Mouse (Mus musculus) heart, adult 8-10 months (tissue): ENCODE results near the gene Hoxd8. TPM values are rescaled to one million over a fixed set of nuclear protein-coding genes. Genes with fewer than 3 reads are reported as not detected.

Experiments used
- DNase-seq: peaks from one replicate; pipeline ENCODE4 v3.0.0; 2022; ENCODE audit warnings: low spot score
- total RNA-seq, 4 experiments: library from RNA; stranded (reverse); gene quantifications; 2 replicates each; pipeline ENCODE4 v1.2.4; 2022

Gene Hoxd8
- total RNA-seq = 1 to 10 TPM in 1 of 4 experiments, under 1 TPM in 3; 0.53 to 1.5 (median 0.76) TPM

GRCm38 (mm10) chr2:74704393-74704998 is at the start of gene Hoxd8:
TSS of gene Hoxd8 (plus strand) at chr2:74704615.
- DNase-seq = no peak

- DNase-seq = no peak
Measured at GRCm38 (mm10) chr2:74654743-74655419, 49.5 kb upstream of the Hoxd8 start.

- no peak for DNase-seq
Measured at GRCm38 (mm10) chr2:74655420-74655781, 49.0 kb upstream of the Hoxd8 start.

GRCm38 (mm10) chr2:74655821-74656631 is 48.4 kb upstream of the Hoxd8 start:
- DNase-seq = no peak

GRCm38 (mm10) chr2:74656632-74657021 is 47.8 kb upstream of the Hoxd8 start:
- no peak for DNase-seq

GRCm38 (mm10) chr2:74657251-74658023 is 47.0 kb upstream of the Hoxd8 start:
- DNase-seq = no peak

GRCm38 (mm10) chr2:74658024-74658666 is 46.3 kb upstream of the Hoxd8 start:
- no peak for DNase-seq

- DNase-seq = no peak
Measured at GRCm38 (mm10) chr2:74658667-74659371, 45.6 kb upstream of the Hoxd8 start.

- DNase-seq = no peak
Measured at GRCm38 (mm10) chr2:74659507-74660005, 44.9 kb upstream of the Hoxd8 start, which contains the start of gene Evx2. TSS of gene Evx2 (minus strand) at chr2:74659557.

GRCm38 (mm10) chr2:74660421-74661375 is 43.7 kb upstream of the Hoxd8 start:
- DNase-seq = no peak

GRCm38 (mm10) chr2:74661685-74662084 is 42.7 kb upstream of the Hoxd8 start:
- no peak for DNase-seq

- no peak for DNase-seq
Measured at GRCm38 (mm10) chr2:74663291-74663925, 41.0 kb upstream of the Hoxd8 start.

GRCm38 (mm10) chr2:74666411-74666810 is 38.0 kb upstream of the Hoxd8 start:
- DNase-seq = no peak

GRCm38 (mm10) chr2:74667191-74667841 is 37.1 kb upstream of the Hoxd8 start:
- DNase-seq = no peak

- DNase-seq = no peak
Measured at GRCm38 (mm10) chr2:74667842-74668357, 36.5 kb upstream of the Hoxd8 start, which contains the start of gene Hoxd13. TSS of gene Hoxd13 (plus strand) at chr2:74668310.

- no peak for DNase-seq
Measured at GRCm38 (mm10) chr2:74668370-74669229, 35.8 kb upstream of the Hoxd8 start.

GRCm38 (mm10) chr2:74669230-74669578 is 35.2 kb upstream of the Hoxd8 start:
- DNase-seq = no peak
